Mouse (Mus musculus) embryo, embryonic 10.5 days (tissue): ENCODE measurements around the gene Cdc5l.
A peak's percentile ranks its signal among the peaks of the same experiment; 100 is the strongest.
"Not testable (repeated sequence)": the region's sequence is repeated elsewhere in the genome, so short reads cannot be mapped to it uniquely, and the experiment has no call there.

Experiments used
- DNase-seq: peaks from one replicate; pipeline ENCODE4 v3.0.0-alpha.2; 2015; ENCODE audit warnings: low spot score

Gene Cdc5l

DNA sequence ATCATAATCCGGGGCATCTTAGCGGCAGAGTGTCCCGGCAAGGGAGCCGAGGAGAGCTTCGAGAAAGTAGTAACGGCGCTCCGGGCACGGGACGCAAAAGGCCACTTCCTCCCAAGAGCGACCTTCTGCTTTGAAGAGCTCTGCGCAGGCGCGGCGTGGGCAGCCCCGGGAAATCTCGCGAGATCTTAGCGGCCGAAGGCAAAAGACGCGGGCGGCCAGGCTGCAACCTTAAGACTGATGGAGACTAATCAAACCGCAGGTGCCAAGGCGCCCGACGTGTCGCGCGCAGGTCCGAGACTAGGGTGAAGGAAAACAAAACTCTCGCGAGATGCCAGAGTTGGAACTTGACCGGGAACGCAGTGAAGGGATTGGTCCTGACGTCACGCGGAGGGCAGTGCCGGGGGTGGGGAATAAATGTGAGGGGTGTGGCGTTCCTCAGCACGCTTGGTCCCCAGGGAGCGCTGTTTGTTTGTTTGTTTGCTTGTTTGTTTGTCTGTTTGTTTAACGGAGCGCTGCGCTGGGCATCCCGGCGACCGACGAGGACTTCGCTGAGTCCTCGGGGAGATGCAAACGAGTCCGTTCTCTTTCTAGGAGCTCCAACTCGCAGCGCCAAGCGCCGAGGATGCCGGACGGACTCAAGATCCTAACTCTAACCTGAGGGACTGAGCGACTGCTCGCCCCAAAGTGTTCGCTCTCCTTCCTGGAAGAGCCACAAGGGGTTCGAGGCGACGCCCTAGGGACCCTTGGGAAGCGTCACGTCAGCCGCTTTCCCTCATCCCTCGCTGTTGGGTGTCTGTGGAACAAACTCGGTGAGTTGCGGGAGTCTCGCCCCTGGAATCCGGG, at the start of gene Cdc5l:
TSS of gene Cdc5l (minus strand) at position 319 of the 843 bp plus-strand sequence.
- DNase-seq = peak; percentile 99

DNA sequence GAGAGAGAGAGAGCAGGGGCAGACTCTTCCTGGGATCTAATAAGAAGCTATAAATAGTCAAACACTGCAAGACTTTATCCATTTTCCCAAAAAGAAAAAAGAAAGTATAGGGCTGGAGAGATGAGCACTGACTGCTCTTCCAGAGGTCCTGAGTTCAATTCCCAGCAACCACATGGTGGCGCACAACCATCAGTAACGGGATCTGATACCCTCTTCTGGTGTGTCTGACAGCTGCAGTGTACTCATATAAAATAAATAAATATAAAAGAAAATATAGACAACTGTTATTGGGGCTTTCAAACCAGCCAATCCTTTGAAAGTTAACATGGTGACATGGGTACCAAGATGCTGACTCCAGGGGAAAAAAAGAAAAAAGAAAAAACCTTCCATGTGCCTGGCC, 46.9 kb upstream of the Cdc5l start:
- no peak for DNase-seq

DNA sequence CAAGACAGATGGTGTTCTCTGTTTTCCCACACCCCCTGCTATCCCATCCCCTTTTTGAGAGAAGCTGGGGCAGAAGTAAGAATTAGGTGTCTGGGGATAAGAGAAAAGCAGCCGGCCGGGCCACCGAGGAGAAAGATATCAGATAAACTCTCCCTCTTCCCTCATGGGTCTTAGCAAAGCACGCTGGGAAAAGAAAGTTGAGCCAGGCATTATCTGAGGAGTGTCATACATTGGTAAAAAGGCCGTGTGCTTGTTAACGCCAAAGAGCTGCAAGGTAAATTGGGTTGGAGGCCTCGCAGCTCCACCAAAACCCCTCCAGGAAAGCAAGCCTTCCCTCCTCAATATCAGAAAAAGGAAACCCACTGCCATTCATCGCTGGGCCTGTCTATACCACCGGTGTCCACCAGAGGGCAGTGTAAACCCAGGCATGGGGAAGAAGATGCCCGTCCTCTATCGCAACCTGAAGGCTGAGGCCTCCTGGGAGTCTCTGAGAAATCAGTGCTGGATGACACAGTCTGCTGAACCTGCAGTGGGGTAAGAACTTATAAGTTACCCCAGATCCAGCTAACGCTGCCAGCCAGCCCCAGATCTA, 44.8 kb upstream of the Cdc5l start:
- peak; percentile 88 for DNase-seq

DNA sequence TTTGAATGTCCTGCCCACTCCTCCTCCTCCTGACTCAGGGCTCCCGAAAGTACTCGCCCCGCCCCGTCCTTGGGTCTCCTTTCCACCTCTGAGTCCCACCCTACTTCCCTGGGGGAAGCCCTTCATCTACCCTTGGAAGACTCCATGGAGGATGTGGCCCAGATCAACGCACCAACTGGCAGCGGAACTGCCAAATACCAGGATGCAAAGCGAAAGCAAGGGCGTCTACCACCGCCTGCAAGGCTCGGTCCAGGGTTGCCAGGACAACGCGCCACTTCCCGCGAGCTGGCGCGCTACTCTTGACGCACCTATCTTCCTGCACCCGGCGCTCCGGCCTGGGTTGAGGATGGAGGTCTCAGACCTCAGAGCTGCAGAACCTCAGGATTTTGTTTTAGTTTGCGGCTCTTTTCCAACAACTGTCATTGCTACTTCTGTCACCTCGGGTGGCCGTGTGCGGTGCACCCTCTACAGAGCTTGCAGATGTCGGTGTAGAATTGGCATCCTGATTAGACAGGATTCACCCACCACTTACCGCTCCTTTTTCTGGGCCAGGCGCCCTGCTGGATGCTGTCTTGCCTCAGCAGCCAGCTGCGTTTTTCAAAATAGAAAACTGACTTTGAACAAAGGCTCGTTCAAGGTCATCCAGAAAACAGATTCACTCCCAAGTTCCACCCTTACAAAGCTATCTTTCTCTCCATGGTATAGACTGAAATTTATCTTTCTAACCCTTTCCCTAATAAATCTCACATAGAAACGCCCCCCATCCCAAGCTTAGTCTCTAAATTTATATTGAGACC, 41.3 kb upstream of the Cdc5l start, which contains the start of gene Spats1:
TSS of gene Spats1 (minus strand) at position 747 of the 797 bp plus-strand sequence.
- DNase-seq = peak; percentile 71

DNA sequence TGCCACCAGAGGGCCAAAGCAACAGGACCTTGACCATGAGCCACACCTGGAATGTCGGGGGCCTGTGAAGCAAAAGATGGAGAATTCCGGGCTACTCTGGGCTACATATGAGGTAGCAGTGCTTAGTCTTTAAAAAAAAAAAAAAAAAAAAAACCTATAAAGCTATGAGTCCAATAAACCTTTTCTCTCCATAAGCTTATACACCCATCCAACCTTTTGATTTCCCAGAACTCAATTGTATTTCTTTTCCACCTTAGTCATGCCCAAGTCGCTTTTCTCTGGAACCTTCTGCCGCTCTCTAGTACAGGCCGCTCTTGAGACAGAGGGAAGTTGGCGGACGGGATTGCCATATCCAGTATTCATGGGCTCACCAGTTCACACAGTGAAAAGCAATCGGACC, 40.6 kb upstream of the Cdc5l start:
- DNase-seq = no peak

DNA sequence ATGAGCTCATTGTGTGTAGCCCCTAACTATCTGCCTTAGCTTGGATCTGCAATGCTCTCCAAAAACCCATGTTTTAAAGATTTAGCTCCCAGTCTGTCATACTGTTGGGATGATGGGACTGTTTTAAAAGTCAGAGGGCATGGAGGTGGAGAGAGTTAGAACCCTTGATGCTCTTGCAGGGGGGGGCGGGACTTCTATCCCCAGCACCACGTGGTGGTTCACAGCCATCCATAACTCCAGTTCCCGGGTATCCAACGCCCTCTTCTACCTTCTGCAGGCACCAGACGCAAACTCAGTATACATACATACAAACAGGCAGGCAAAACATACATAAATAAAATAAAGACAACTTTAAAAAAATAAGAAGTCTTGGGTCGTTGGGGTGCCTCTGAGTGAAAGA, 40.1 kb upstream of the Cdc5l start:
- no peak for DNase-seq

DNA sequence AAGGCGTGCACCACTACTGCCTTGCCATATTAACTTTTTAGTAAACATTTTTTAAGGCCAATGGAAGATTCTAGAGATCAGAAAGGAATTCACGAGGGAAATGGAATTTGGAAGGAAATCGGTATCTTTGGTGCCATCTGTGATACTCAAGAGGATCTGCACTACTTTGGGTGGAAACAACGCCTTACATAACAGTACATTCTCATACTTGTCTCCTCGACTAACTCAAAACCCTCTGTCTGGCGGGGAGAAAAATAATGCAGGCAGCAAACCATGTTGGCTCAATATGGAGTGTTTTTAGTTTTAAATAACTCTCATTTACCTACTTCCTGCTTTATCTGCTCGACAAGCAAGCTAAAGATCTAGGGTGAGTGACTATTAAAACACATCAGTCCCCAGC, 37.2 kb upstream of the Cdc5l start:
- no peak for DNase-seq

DNA sequence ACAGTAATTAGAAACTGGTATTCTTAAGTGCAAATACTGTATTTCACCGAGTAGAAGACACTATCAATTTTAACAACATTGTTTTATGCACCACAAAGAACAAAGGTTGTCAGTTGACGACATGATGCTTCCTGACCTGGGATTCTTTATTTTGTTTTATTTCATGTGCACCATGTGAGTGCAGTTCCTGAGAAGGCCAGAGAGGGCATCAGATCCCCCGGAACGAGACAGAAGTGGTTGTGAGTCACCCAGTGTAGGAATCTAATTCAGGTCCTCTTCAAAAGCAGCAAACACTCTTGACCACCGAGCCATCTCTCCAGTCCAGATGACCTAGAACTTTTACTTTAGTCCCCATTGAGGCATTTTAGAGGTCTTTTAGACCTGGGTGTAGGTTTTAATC, 34.8 kb upstream of the Cdc5l start:
- no peak for DNase-seq

DNA sequence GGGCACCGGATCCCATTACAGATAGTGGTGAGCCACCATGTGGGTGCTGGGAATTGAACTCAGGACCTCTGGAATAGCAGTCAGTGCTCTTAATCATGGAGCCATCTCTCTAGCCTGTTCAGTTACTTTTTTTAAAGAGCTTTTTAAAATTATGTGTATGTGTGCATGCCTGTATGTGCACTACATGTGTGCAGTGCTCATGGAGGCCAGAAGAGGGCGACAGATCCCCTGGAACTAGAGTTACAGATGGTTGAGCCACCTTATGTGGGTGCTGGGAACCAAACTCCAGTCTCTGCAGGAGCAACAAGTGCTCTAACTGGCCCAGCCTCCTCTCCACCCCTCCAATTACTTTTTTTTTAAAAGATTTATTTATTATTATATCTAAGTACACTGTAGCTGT, 33.2 kb upstream of the Cdc5l start:
- no peak for DNase-seq

DNA sequence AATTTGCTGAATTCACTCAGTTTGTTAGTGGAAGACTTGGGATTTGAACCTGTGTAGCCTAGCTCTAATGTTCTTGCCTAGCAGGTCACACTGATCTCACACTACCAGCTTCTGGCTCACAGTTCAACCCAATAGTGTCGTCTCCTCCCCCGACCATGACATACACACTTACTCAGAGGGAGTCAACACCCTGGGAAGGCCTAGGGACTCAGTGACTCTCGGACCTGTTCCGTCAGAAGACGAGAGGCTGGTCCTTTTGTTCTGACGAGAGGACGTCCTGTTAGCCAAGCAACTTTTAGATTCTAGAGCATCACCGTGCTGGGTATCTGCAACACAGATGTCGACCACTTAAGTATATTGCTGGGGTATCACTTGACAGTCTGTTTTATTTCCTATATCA, 30.7 kb upstream of the Cdc5l start:
- DNase-seq = no peak

DNA sequence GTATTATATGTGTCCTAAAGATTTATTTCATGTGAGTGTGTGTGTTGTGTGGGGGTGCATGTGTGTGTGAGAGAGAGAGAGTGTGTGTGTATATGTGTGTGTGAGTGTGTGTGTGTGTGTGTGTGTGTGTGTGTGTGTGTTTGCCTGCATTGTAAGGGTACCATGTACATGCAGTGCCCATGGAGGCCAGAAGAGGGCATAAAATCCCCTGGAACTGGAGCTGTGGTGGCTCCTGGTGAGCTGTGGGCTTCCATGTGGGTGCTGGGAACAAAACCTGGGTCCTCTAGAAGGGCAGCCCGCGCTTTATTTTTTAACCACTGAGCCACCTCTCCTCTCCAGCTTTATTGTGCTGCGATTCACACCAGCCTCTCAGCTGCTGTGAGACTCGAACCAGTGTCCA, 29.0 kb upstream of the Cdc5l start:
- no peak for DNase-seq

DNA sequence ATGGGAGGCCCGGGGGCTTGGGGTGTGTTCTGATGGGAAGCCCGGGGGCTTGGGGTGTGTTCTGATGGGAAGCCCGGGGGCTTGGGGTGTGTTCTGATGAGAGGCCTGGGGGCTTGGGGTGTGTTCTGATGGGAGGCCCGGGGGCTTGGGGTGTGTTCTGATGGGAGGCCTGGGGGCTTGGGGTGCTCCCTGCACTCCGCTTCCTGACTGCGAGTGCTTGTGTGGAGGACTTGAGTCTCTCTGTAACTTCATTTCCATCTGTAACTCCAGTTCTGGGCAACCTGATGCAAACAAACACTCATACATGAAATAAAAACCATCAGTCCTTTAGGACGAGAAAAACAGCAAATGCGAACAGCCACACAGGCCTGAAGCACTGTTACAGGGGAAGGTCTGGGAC, 25.5 kb upstream of the Cdc5l start:
- DNase-seq = no peak

DNA sequence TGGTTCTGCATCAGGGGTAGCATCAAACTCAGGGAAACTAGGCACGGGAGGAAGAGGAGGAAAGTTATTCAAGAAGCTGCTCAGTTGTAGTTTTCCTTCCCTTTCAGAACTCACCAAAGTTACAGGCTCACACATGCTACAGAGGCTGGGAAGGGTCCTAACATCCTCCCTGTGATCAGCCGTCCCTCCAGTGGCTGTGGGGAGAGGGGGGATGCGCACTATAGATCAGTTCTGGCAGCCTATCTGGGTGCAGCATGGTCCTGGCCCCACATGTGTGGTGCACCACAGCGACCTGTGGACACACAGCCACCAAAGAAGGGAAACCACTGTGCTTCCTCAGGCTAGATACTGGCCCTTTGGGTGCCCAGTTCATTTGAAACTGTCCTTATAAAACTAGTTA, 25.0 kb upstream of the Cdc5l start:
- no peak for DNase-seq

DNA sequence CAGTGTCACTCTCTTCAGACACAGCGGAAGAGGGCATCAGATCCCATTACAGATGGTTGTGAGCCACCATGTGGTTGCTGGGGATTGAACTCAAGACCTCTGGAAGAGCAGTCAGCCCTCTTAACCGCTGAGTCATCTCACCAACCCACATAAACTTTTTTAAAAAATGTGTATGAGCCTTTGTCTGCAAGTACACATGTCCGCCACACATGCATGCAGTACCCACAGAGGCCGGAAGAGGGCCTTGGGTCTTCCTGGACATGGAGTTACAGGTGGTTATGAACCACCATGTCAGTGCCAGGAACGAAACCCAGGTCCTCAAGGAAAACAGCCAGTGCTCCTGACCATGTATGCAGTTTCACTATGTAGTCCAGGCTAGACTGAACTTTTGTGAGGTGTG, 23.9 kb upstream of the Cdc5l start:
- no peak for DNase-seq

DNA sequence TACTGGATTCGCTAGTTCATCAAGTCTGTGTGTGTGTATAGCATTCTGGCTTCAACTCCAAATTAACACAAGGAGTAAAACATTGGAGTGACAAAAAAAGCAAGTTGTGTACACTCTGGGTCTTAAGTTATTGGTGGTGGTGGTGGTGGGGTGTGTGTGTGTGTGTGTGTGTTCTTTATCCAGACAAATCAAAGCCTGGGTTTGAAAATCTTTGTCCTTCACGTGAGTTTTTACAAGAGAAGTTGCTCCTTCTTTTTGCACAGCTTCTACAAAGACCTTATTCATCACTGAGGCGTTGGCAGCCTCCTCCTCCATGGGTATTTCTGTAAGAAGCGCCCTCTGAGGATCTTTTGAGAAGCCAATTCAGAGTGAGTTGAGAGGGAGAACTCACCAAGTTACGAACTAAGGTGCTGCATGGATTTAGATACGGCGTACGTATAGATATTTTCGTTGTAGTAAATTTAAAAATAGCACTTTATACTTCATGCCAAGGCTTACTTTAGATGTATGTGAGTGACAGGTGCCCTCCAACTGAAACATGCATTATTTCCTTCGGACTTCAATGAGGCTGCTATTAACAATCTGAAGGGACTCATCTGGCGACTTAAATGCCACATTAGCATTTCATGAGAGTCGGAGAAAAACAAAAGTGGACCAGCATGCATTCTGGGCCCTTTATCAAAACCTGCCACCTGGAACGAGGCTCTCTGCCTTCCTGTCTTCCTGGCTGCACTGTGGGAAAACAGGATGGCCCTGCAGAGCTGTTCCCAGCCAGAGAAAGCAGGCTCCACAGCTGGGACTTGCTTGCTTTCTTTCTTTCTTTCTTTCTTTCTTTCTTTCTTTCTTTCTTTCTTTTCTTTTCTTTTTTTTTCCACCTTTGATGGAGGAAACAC, 23.0 kb upstream of the Cdc5l start:
- no peak for DNase-seq

DNA sequence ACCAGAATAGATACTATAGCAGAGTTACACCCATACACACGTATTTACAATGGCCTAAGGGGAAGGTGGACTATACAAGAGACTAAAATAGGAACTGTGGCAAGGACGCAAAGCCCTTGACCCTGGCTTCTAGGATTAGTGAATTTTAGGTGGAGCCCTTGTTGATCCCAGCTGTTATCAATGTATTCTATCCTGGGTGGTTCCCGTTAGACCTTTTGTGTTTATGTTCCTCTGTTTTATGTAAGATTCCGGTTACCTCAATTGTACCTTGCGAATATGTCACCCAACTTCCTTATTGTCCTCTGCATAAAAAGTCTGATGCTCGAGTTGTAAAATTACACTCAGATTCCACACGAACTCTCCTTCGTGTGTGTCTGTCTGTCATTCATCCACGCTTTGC, 22.2 kb upstream of the Cdc5l start:
- not testable (repeated sequence) for DNase-seq

DNA sequence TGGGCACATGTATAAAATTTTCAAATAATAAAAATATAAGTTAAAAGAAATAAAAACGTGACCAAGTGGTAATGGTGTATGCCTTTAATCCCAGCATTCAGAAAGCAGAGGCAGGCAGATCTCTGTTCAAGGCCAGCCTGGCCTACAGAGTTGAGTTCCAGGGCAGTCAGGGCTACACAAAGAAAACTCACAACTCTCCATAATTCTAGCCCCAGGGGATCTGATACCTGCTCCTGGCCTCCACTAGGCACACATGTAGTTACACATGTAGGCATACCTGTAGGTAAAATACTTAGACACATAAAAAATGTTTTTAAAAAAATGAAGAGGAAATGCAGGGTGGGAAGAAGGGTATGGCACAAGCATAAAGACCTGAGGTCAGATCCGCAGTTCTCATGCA, 21.3 kb upstream of the Cdc5l start:
- no peak for DNase-seq

DNA sequence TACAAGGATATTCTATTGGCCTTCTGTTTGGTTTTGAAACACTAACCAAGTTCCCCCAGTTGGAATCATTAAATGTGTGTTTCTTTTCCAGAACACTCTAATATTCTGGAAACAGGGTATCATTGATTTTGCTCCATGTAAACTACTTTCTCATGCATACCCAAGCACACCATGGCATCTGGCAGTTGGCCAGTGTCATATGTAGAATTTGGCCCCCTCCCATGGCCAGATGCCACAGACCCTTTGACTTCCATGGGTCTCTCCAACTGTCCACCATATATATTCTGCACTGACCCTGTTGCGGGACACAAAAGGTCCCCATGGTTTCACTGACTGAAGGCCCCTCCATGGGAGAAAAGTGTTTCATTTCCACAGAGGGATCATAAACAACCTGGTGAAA, 18.7 kb upstream of the Cdc5l start:
- no peak for DNase-seq

DNA sequence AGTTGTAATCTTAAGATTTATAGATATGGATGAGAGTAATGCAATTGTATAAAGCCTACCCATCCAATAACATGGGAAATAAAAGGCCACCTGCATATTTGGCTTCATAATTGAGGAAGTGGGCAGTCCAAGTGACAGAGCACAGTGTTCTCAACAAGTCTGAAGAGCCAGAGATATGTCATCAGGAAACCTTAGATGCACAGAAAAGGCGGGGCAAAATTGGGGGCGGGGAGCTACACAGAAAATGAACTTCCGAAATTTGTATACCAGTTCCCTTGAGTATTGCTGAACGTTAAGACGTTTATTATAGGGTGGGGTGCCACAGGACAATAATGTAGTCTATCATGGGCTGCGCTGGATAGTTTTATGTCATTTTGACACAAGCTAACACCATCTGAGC, 16.6 kb upstream of the Cdc5l start:
- no peak for DNase-seq

DNA sequence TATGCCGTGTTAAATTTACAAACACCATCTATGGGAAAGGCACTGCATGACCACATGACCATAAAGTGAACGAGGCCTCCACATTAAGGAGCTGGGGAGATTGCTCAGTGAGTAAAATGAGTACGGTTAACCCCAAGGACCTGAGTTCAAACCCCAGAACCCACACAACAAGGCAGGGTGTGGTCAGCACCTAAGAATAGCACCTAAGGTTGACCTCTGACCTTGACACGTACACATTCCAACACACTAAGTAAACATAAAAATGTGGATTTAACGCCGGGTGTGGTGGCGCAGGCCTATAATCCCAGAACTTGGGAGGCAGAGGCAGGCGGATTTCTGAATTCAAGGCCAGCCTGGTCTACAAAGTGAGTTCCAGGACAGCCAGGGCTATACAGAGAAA, 16.0 kb upstream of the Cdc5l start:
- no peak for DNase-seq

DNA sequence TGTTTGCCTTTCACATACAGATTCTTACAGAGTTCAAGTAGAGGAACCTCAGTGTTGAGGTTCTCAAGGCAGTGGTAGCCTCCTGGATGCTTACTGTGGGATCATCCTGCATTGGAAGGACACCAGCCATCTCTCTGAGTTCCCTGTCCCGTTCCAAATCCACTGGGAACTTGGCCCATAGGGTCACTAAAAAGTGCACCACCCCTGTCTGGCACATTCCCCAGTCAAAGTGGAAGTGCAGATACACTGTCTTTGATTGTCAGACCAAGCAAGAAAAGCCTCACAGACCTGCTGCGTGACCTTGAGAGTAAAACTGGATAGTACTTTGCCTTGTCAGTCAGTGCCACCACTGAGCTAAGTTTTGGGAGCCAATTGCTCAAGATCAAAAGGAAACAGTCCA, 13.5 kb upstream of the Cdc5l start:
- no peak for DNase-seq

DNA sequence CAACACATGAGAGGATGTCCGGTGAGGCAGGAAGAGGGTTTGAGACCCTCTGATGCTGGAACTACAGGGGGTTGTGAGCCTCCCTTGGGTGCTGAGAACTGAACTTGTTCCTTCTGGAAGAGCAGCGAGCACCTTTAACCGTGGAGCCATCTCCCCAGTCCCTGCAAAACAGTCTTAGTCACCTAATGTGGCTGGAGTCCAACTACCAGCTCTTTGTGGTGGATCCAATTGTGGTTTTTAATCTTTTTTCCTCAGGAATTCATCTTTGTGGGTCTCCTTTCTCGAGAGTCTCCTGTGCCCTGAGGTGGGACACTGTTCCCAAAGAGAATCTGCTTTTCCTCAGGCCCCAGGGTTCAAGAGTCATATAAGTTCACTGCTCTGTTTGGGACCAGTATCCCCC, 12.4 kb upstream of the Cdc5l start:
- DNase-seq = no peak
